Mouse (Mus musculus) heart, adult 2 months (tissue): ENCODE measurements at regions not wholly inside any gene's neighbourhood (a gene's known extent, or its start where the extent isn't known, plus 50 kb on each side); places are given as distances from the start of the nearest gene placed in this dataset.

ENCODE experiments used
- DNase-seq, 2 experiments: peaks; one replicate each; pipeline ENCODE4 v3.0.0; 2021
- H3K27ac ChIP-seq: fragments of 200-600 bp; 2 replicates; pipeline ENCODE4 v1.8.1; 2022
- H3K27me3 ChIP-seq: fragments of 200-500 bp; 2 replicates; pipeline ENCODE4 v1.6.1; 2012; ENCODE audit warnings: mild to moderate bottlenecking, low read length, inconsistent platforms, mixed read lengths; ENCODE audit not compliant: control insufficient read depth, insufficient read depth
- H3K36me3 ChIP-seq: fragments of 200-500 bp; 2 replicates; pipeline ENCODE4 v1.6.1; 2012; ENCODE audit warnings: low read length, inconsistent platforms; ENCODE audit not compliant: control insufficient read depth, insufficient read depth
- H3K4me1 ChIP-seq: fragments of 200-500 bp; 2 replicates; pipeline ENCODE4 v1.6.1; 2011; ENCODE audit warnings: low read length; ENCODE audit not compliant: control insufficient read depth, insufficient read depth
- H3K4me3 ChIP-seq: fragments of 200-600 bp; 2 replicates; pipeline ENCODE4 v1.8.1; 2022
- H3K79me2 ChIP-seq: fragments of 200-500 bp; replicated peaks from 2 replicates; pipeline ENCODE4 v1.6.1; 2012; ENCODE audit warnings: mild to moderate bottlenecking, inconsistent platforms, low read length, moderate library complexity, mixed read lengths; ENCODE audit not compliant: control insufficient read depth, insufficient read depth
- H3K9ac ChIP-seq: fragments of 200-500 bp; 2 replicates; pipeline ENCODE4 v1.6.1; 2012; ENCODE audit warnings: low read depth, mild to moderate bottlenecking, control low read depth, inconsistent platforms, low read length, mixed read lengths
- CTCF ChIP-seq: fragments of 200-600 bp; IDR thresholded peaks from 2 replicates; pipeline ENCODE4 v1.8.1; 2022; ENCODE audit warnings: antibody characterized with exemption, mild to moderate bottlenecking, moderate library complexity
- EP300 ChIP-seq: fragments of 200-500 bp; IDR thresholded peaks from 2 replicates; pipeline ENCODE4 v1.6.1; 2011; ENCODE audit warnings: low read depth, low read length, control low read depth; ENCODE audit not compliant: insufficient read depth
- POLR2A ChIP-seq: fragments of 200-500 bp; IDR thresholded peaks from 2 replicates; pipeline ENCODE4 v1.6.1; 2011; ENCODE audit warnings: mild to moderate bottlenecking, low read depth, low read length, control low read depth; ENCODE audit not compliant: insufficient read depth
- WGBS: fragments of 180-500 bp; shearing (Covaris S2); methylation state at CpG from one replicate; pipeline ENCODE4 v1.1.7; 2018; 5-methylcytosine and 5-hydroxymethylcytosine counted together
- intact Hi-C: fragments of 180-260 bp; cut with DNase I; formaldehyde crosslinking; loops from one replicate; pipeline ENCODE4 v1.15.1; 2025

- TF ChIP-seq POLR2A (no peak), EP300 (no peak), CTCF (no peak)
- 78% methylated on average over 2 of the region's 2 CpGs for WGBS
- DNase-seq, result no peak
- no peaks in the 10 kb centered on the region for H3K4me1 ChIP-seq
- H3K27ac ChIP-seq, result no peak overlapping the region
- no peak overlapping the region for H3K9ac ChIP-seq
- no peaks in the 10 kb centered on the region for H3K79me2 ChIP-seq
- H3K4me3 ChIP-seq, result no peak overlapping the region
- intact Hi-C loops, result no loop called here
- no peaks in the 10 kb centered on the region for H3K27me3 ChIP-seq
- no peaks in the 10 kb centered on the region for H3K36me3 ChIP-seq
Measured at GRCm38 (mm10) chr2:12765336-12765735, 158.5 kb upstream of the Pter start.

GRCm38 (mm10) chr2:12776866-12777265 is 147.0 kb upstream of the Pter start:
- Histone ChIP-seq H3K4me1 (no peaks in the 10 kb centered on the region), H3K27ac (no peak overlapping the region), H3K36me3 (no peaks in the 10 kb centered on the region), H3K9ac (no peak overlapping the region), H3K4me3 (no peak overlapping the region), H3K27me3 (no peaks in the 10 kb centered on the region), H3K79me2 (no peaks in the 10 kb centered on the region)
- no peak for DNase-seq
- intact Hi-C loops, result no loop called here
- 76% methylated on average over 3 of the region's 3 CpGs for WGBS
- no peak for TF ChIP-seq EP300
- TF ChIP-seq POLR2A, result no peak
- TF ChIP-seq CTCF, result no peak

- no peak overlapping the region for H3K4me3 ChIP-seq
- no peak for DNase-seq
- no peaks in the 10 kb centered on the region for H3K36me3 ChIP-seq
- H3K4me1 ChIP-seq, result no peaks in the 10 kb centered on the region
- TF ChIP-seq POLR2A, result no peak
- intact Hi-C loops, result no loop called here
- H3K27me3 ChIP-seq, result no peaks in the 10 kb centered on the region
- no peak overlapping the region for H3K9ac ChIP-seq
- H3K27ac ChIP-seq, result no peak overlapping the region
- no peaks in the 10 kb centered on the region for H3K79me2 ChIP-seq
- WGBS, result 51% methylated on average over 2 of the region's 2 CpGs
Measured at GRCm38 (mm10) chr2:12777696-12778095, 146.1 kb upstream of the Pter start.

- WGBS, result 62% methylated on average over 2 of the region's 2 CpGs
- intact Hi-C loops, result no loop called here
- no peaks in the 10 kb centered on the region for H3K79me2 ChIP-seq
Measured at GRCm38 (mm10) chr2:12792596-12792995, 131.2 kb upstream of the Pter start.

GRCm38 (mm10) chr2:12797615-12798169 is 126.1 kb upstream of the Pter start:
- WGBS, result 36% methylated on average over 1 of the region's 1 CpGs
- no peak overlapping the region for H3K9ac ChIP-seq
- DNase-seq, result no peak
- H3K36me3 ChIP-seq, result no peaks in the 10 kb centered on the region
- no peaks in the 10 kb centered on the region for H3K27me3 ChIP-seq
- intact Hi-C loops, result no loop called here
- H3K4me3 ChIP-seq, result no peak overlapping the region
- no peak overlapping the region for H3K27ac ChIP-seq
- TF ChIP-seq POLR2A, result no peak
- no peak for TF ChIP-seq CTCF
- TF ChIP-seq EP300, result no peak
- H3K4me1 ChIP-seq, result no peaks in the 10 kb centered on the region
- H3K79me2 ChIP-seq, result no peaks in the 10 kb centered on the region

More at GRCm38 (mm10) chr2:12792596-12792995, 131.2 kb upstream of the Pter start:
- H3K4me3 ChIP-seq, result no peak overlapping the region
- TF ChIP-seq CTCF (no peak), POLR2A (no peak), EP300 (no peak)
- no peak overlapping the region for H3K27ac ChIP-seq
- H3K36me3 ChIP-seq, result no peaks in the 10 kb centered on the region
- DNase-seq, result no peak
- H3K9ac ChIP-seq, result no peak overlapping the region
- H3K4me1 ChIP-seq, result no peaks in the 10 kb centered on the region
- H3K27me3 ChIP-seq, result no peaks in the 10 kb centered on the region

GRCm38 (mm10) chr2:12799153-12799925 is 124.5 kb upstream of the Pter start:
- intact Hi-C loops, result no loop called here
- Histone ChIP-seq H3K27me3 (no peaks in the 10 kb centered on the region), H3K4me3 (no peak overlapping the region), H3K27ac (no peak overlapping the region), H3K9ac (no peak overlapping the region), H3K36me3 (no peaks in the 10 kb centered on the region), H3K4me1 (no peaks in the 10 kb centered on the region), H3K79me2 (no peaks in the 10 kb centered on the region)
- TF ChIP-seq POLR2A (no peak), EP300 (no peak), CTCF (no peak)
- WGBS, result 83% methylated on average over 4 of the region's 4 CpGs
- DNase-seq, result no peak
